Mouse (Mus musculus) right cerebral cortex, postnatal 10 days (tissue): ENCODE measurements around the gene Tex38.
A peak's percentile ranks its signal among the peaks of the same experiment; 100 is the strongest.

Source experiments
- DNase-seq, 2 experiments: peaks; one replicate each; pipeline ENCODE4 v3.0.0; 2021; ENCODE audit warnings: low spot score in 2 of 2

The Tex38 gene

GRCm38 (mm10) chr4:115780918-115781317 is at the start of gene Tex38:
TSS of gene Tex38 (minus strand) at chr4:115781018.
- no peak for DNase-seq

GRCm38 (mm10) chr4:115830491-115830890 is 49.7 kb upstream of the Tex38 start:
- no peak for DNase-seq

GRCm38 (mm10) chr4:115828572-115828902 is 47.7 kb upstream of the Tex38 start:
- DNase-seq = no peak

GRCm38 (mm10) chr4:115827888-115828571 is 47.2 kb upstream of the Tex38 start, which contains the start of gene Mob3c:
TSS of gene Mob3c (plus strand) at chr4:115828092.
- peak; percentile 60 to 64 for DNase-seq

- DNase-seq = peak in 1 of 2 experiments; percentile 19
Measured at GRCm38 (mm10) chr4:115827535-115827887, 46.7 kb upstream of the Tex38 start.

GRCm38 (mm10) chr4:115827066-115827465 is 46.2 kb upstream of the Tex38 start:
- peak in 1 of 2 experiments; percentile 4 for DNase-seq

GRCm38 (mm10) chr4:115825271-115825670 is 44.5 kb upstream of the Tex38 start:
- peak in 1 of 2 experiments; percentile 9 for DNase-seq

GRCm38 (mm10) chr4:115824178-115824577 is 43.4 kb upstream of the Tex38 start:
- peak in 1 of 2 experiments; percentile 14 for DNase-seq

GRCm38 (mm10) chr4:115821928-115822327 is 41.1 kb upstream of the Tex38 start:
- DNase-seq = no peak

GRCm38 (mm10) chr4:115821431-115821830 is 40.6 kb upstream of the Tex38 start:
- no peak for DNase-seq

GRCm38 (mm10) chr4:115820944-115821343 is 40.1 kb upstream of the Tex38 start:
- DNase-seq = no peak

GRCm38 (mm10) chr4:115820199-115820598 is 39.4 kb upstream of the Tex38 start:
- DNase-seq = no peak

- DNase-seq = no peak
Measured at GRCm38 (mm10) chr4:115815606-115816005, 34.8 kb upstream of the Tex38 start.

GRCm38 (mm10) chr4:115812326-115812725 is 31.5 kb upstream of the Tex38 start:
- no peak for DNase-seq

- DNase-seq = no peak
Measured at GRCm38 (mm10) chr4:115799981-115800380, 19.2 kb upstream of the Tex38 start.

- no peak for DNase-seq
Measured at GRCm38 (mm10) chr4:115795360-115795759, 14.5 kb upstream of the Tex38 start.

- no peak for DNase-seq
Measured at GRCm38 (mm10) chr4:115790864-115791263, 10.0 kb upstream of the Tex38 start.

GRCm38 (mm10) chr4:115785511-115786034 is 4.8 kb upstream of the Tex38 start:
- no peak for DNase-seq

GRCm38 (mm10) chr4:115784769-115785510 is 4.1 kb upstream of the Tex38 start, which contains the start of gene Atpaf1:
TSS of gene Atpaf1 (plus strand) at chr4:115784812.
- peak; percentile 87 to 90 for DNase-seq

- DNase-seq = no peak
Measured at GRCm38 (mm10) chr4:115782026-115782805, 1.4 kb upstream of the Tex38 start.

GRCm38 (mm10) chr4:115780269-115780668 is 549 bp downstream of the Tex38 start:
- DNase-seq = no peak

GRCm38 (mm10) chr4:115777627-115778026 is 3.2 kb downstream of the Tex38 start:
- DNase-seq = no peak
